Mouse (Mus musculus) CH12.LX (cell line): ENCODE results near the gene Il7r. TPM values are rescaled to one million over a fixed set of nuclear protein-coding genes. Genes with fewer than 3 reads are reported as not detected.

Experiments used
- DNase-seq: peaks from one replicate; pipeline ENCODE4 v3.0.0-alpha.2; 2013; ENCODE audit errors: extremely low read depth
- H3K27ac ChIP-seq: 2 replicates; pipeline ENCODE4 v1.5.1; 2012; ENCODE audit warnings: low read depth, mild to moderate bottlenecking, control low read depth, moderate library complexity; ENCODE audit not compliant: insufficient read depth
- H3K27me3 ChIP-seq: replicated peaks from 2 replicates; pipeline ENCODE3; 2012; ENCODE audit warnings: inconsistent platforms
- H3K36me3 ChIP-seq, 2 experiments: replicated peaks in 1 of 2; 2 replicates each; pipeline versions ENCODE3 to v1.6.1; 2012; ENCODE audit warnings: inconsistent platforms in 1 of 2, low read length in 1 of 2, mild to moderate bottlenecking in 1 of 2, mixed read lengths in 1 of 2, moderate library complexity in 1 of 2; ENCODE audit not compliant: control insufficient read depth in 1 of 2, insufficient read depth in 1 of 2
- H3K4me1 ChIP-seq, 2 experiments: 2 replicates each; pipeline ENCODE4 v1.6.1; 2012; ENCODE audit warnings: inconsistent platforms in 1 of 2, moderate library complexity in 1 of 2; ENCODE audit not compliant: insufficient read depth in 2 of 2, control insufficient read depth in 1 of 2
- H3K4me2 ChIP-seq: 2 replicates; pipeline ENCODE4 v1.6.1; 2012; ENCODE audit warnings: low read depth, mild to moderate bottlenecking, control low read depth; ENCODE audit not compliant: poor library complexity, insufficient read depth, severe bottlenecking
- H3K4me3 ChIP-seq, 3 experiments: fragments of 150-350 bp in 1 of 3; sonication (generic) in 1 of 3; replicated peaks in 1 of 3; 2 replicates each; pipeline versions ENCODE3 to v1.5.1; 2011 to 2012; ENCODE audit warnings: low read depth in 2 of 3, low read length in 2 of 3, mild to moderate bottlenecking in 2 of 3, moderate library complexity in 2 of 3, control low read depth in 1 of 3, improper control_type of control experiment in 1 of 3, inconsistent platforms in 1 of 3, mixed read lengths in 1 of 3; ENCODE audit not compliant: poor library complexity in 1 of 3
- H3K79me2 ChIP-seq: replicated peaks from 2 replicates; pipeline ENCODE4 v1.6.1; 2012; ENCODE audit warnings: mild to moderate bottlenecking, moderate library complexity; ENCODE audit not compliant: control insufficient read depth, poor library complexity, insufficient read depth, severe bottlenecking; ENCODE audit errors: extremely low read depth
- H3K9ac ChIP-seq: 2 replicates; pipeline ENCODE4 v1.6.1; 2012; ENCODE audit warnings: low read depth, mild to moderate bottlenecking, control low read depth, moderate library complexity; ENCODE audit not compliant: insufficient read depth
- H3K9me3 ChIP-seq: replicated peaks from 2 replicates; pipeline ENCODE3; 2012; ENCODE audit warnings: low read length, inconsistent platforms, mixed read lengths
- BHLHE40 ChIP-seq: IDR thresholded peaks from 2 replicates; pipeline ENCODE4 v1.6.1; 2011; ENCODE audit warnings: mild to moderate bottlenecking, low read depth, low read length, improper control_type of control experiment
- CHD2 ChIP-seq: IDR thresholded peaks from 2 replicates; pipeline ENCODE4 v1.6.1; 2011; ENCODE audit warnings: low read length, improper control_type of control experiment
- E2F4 ChIP-seq: IDR thresholded peaks from 2 replicates; pipeline ENCODE4 v1.6.1; 2011; ENCODE audit warnings: low read depth, low read length, improper control_type of control experiment; ENCODE audit not compliant: insufficient replicate concordance
- ELF1 ChIP-seq: IDR thresholded peaks from 2 replicates; pipeline ENCODE4 v1.6.1; 2014; ENCODE audit warnings: low read depth, mild to moderate bottlenecking, inconsistent platforms, low read length, improper control_type of control experiment
- ETS1 ChIP-seq: conservative IDR thresholded peaks from 2 replicates; pipeline ENCODE4 v1.6.1; 2012; ENCODE audit warnings: low read depth, mild to moderate bottlenecking, inconsistent platforms, low read length, improper control_type of control experiment, moderate library complexity
- IRF4 ChIP-seq: IDR thresholded peaks from 2 replicates; pipeline ENCODE4 v1.6.1; 2014; ENCODE audit warnings: low read depth, mild to moderate bottlenecking, inconsistent platforms, low read length, improper control_type of control experiment
- MAFK ChIP-seq: IDR thresholded peaks from 2 replicates; pipeline ENCODE4 v1.6.1; 2011; ENCODE audit warnings: low read length, improper control_type of control experiment; ENCODE audit not compliant: insufficient replicate concordance
- MAZ ChIP-seq: IDR thresholded peaks from 2 replicates; pipeline ENCODE4 v1.6.1; 2012; ENCODE audit warnings: low read depth, mild to moderate bottlenecking, inconsistent platforms, low read length, improper control_type of control experiment, moderate library complexity
- MXI1 ChIP-seq: IDR thresholded peaks from 2 replicates; pipeline ENCODE4 v1.6.1; 2011; ENCODE audit warnings: mild to moderate bottlenecking, low read depth, low read length, improper control_type of control experiment
- MYC ChIP-seq: IDR thresholded peaks from 2 replicates; pipeline ENCODE4 v1.6.1; 2011; ENCODE audit warnings: low read depth, mild to moderate bottlenecking, improper control_type of control experiment, low read length
- NELFE ChIP-seq: IDR thresholded peaks from 2 replicates; pipeline ENCODE4 v1.6.1; 2011; ENCODE audit warnings: low read depth, low read length, improper control_type of control experiment
- POLR2A ChIP-seq: IDR thresholded peaks from 2 replicates; pipeline ENCODE4 v1.6.1; 2011; ENCODE audit warnings: low read depth, mild to moderate bottlenecking, improper control_type of control experiment, low read length
- POLR2AphosphoS2 ChIP-seq: IDR thresholded peaks from 2 replicates; pipeline ENCODE4 v1.6.1; 2011; ENCODE audit warnings: low read depth, low read length, improper control_type of control experiment
- RAD21 ChIP-seq: IDR thresholded peaks from 2 replicates; pipeline ENCODE4 v1.6.1; 2011; ENCODE audit warnings: low read depth, mild to moderate bottlenecking, low read length, improper control_type of control experiment, moderate library complexity
- RCOR1 ChIP-seq: conservative IDR thresholded peaks from 2 replicates; pipeline ENCODE4 v1.6.1; 2012; ENCODE audit warnings: low read depth, mild to moderate bottlenecking, inconsistent platforms, low read length, improper control_type of control experiment
- SMC3 ChIP-seq: IDR thresholded peaks from 2 replicates; pipeline ENCODE4 v1.6.1; 2011; ENCODE audit warnings: low read depth, low read length, improper control_type of control experiment
- TBP ChIP-seq: conservative IDR thresholded peaks from 2 replicates; pipeline ENCODE4 v1.6.1; 2011; ENCODE audit warnings: low read depth, low read length, improper control_type of control experiment
- ZKSCAN1 ChIP-seq: IDR thresholded peaks from 2 replicates; pipeline ENCODE4 v1.6.1; 2012; ENCODE audit warnings: low read depth, inconsistent platforms, low read length, improper control_type of control experiment, borderline replicate concordance
- ZMIZ1 ChIP-seq: IDR thresholded peaks from 2 replicates; pipeline ENCODE4 v1.6.1; 2012; ENCODE audit warnings: low read depth, mild to moderate bottlenecking, inconsistent platforms, low read length, improper control_type of control experiment
- ZNF384 ChIP-seq: IDR thresholded peaks from 2 replicates; pipeline ENCODE4 v1.6.1; 2012; ENCODE audit warnings: low read depth, low read length, improper control_type of control experiment, inconsistent platforms
- dilution Hi-C: fragments of 300-500 bp; cut with MboI; formaldehyde crosslinking; loops from 2 replicates; pipeline ENCODE4 v1.14.3; 2020; ENCODE audit warnings: low sequenced_read_pairs; ENCODE audit not compliant: extremely low pct_unique_long_range_greater_than_20kb, extremely low pct_ligation_motif_present
- in situ Hi-C: fragments of 300-500 bp; cut with MboI; formaldehyde crosslinking; loops from 3 replicates; pipeline ENCODE4 v1.14.3; 2019; ENCODE audit warnings: low sequenced_read_pairs, low pct_ligation_motif_present, low pct_unique_long_range_greater_than_20kb, mixed read lengths
- polyA plus RNA-seq: library from polyadenylated mRNA; unstranded; fragments of >175 nt; gene quantifications from 2 replicates; pipeline ENCODE4 v1.2.1, GENCODE M21; 2012; ENCODE audit warnings: low read depth; ENCODE audit not compliant: insufficient read length
- total RNA-seq, 2 experiments: library from RNA; depleted of rRNA; stranded (reverse); fragments of 300-350 nt in 1 of 2; fragments of >200 nt in 1 of 2; gene quantifications; 2 replicates each; pipeline ENCODE4 v1.2.3; 2012 to 2014

Il7r gene
- total and polyA plus RNA-seq, 3 experiments, result 0.13 to 0.25 (median 0.13) TPM

GRCm38 (mm10) chr15:9528186-9528935, 1.6 kb downstream of the Il7r start:
- Histone ChIP-seq H3K9me3 (no peaks in the 10 kb centered on the region), H3K27ac (no peak overlapping the region), H3K4me2 (no peak overlapping the region), H3K27me3 (no peaks in the 10 kb centered on the region), H3K79me2 (no peaks in the 10 kb centered on the region), H3K4me3 (peak overlapping the region in 1 of 3 experiments; percentile 15), H3K36me3 (no peaks in the 10 kb centered on the region), H3K9ac (no peak overlapping the region), H3K4me1 (peaks cover 4 to 39% of the 10 kb centered on the region in 2 experiments)
- DNase-seq, result no peak
- TF ChIP-seq BHLHE40 (no peak), MAFK (no peak), RAD21 (no peak), ELF1 (no peak), IRF4 (no peak), POLR2AphosphoS2 (no peak), NELFE (no peak), ETS1 (no peak), E2F4 (no peak), POLR2A (no peak), TBP (no peak), MXI1 (no peak), ZMIZ1 (no peak)
- dilution Hi-C loops, result no loop called here
- in situ Hi-C loops, result no loop called here

DNA sequence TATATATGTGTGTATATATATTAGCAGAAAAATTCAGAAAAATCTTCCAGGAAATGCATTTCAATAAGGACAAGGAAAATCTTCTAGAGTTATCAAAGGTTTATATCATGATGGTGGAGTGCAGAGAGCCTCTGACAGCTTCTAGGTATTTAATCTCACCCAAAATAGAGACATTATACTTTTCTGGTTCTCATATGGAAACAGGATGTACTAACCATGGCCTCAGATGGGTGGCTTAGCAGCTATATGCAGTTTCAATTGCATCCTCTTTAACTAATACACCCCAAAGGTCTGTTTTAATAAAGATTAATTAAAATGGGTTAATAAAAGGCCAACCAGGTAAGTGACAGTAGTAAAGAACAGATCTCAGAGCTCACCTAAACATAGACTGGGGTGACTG, 3.6 kb downstream of the Il7r start:
- DNase-seq, result no peak
- Histone ChIP-seq H3K4me2 (no peak overlapping the region), H3K79me2 (no peaks in the 10 kb centered on the region), H3K4me3 (no peak overlapping the region), H3K27me3 (no peaks in the 10 kb centered on the region), H3K36me3 (no peaks in the 10 kb centered on the region), H3K9ac (no peak overlapping the region), H3K4me1 (peaks cover 5 to 42% of the 10 kb centered on the region in 2 experiments), H3K9me3 (no peaks in the 10 kb centered on the region), H3K27ac (no peak overlapping the region)
- TF ChIP-seq MAFK (no peak), CHD2 (no peak), ZNF384 (no peak), SMC3 (no peak), ELF1 (no peak), MAZ (no peak), RCOR1 (no peak), ZKSCAN1 (no peak), MYC (no peak)
- in situ Hi-C loops (no loop called here), dilution Hi-C loops (no loop called here)
